Mouse (Mus musculus) bone marrow macrophage, adult 2 months (primary cell): ENCODE measurements around the gene Hoxc4.

Experiments
- CTCF ChIP-seq: IDR thresholded peaks from 2 replicates; pipeline ENCODE4 v1.5.1; 2012; ENCODE audit warnings: low read depth, mild to moderate bottlenecking, low read length, moderate library complexity
- POLR2A ChIP-seq: IDR thresholded peaks from 2 replicates; pipeline ENCODE4 v1.6.1; 2012; ENCODE audit warnings: mild to moderate bottlenecking, low read depth, low read length, borderline replicate concordance

GRCm38 (mm10) chr15:103002821-103003448 is 15.8 kb upstream of the Hoxc4 start:
- TF ChIP-seq POLR2A, result no peak
- no peak for TF ChIP-seq CTCF
